Mouse (Mus musculus) gastrocnemius, adult 18-20 months (tissue): ENCODE data around the gene Fat2. TPM values are rescaled to one million over a fixed set of nuclear protein-coding genes. Genes with fewer than 3 reads are reported as not detected.

ENCODE experiments used
- DNase-seq: peaks from one replicate; pipeline ENCODE4 v3.0.0; 2021; ENCODE audit warnings: low spot score
- long read RNA-seq, 2 experiments: library from polyadenylated mRNA; stranded (forward); transcript quantifications; one replicate each; pipeline ENCODE4 v2.0.0; 2021
- total RNA-seq, 2 experiments: library from RNA; stranded (reverse); gene quantifications; 2 replicates each; pipeline ENCODE4 v1.2.3; 2021

Gene Fat2
- total RNA-seq: under 1 TPM; 0.02 to 0.05 TPM
- long read RNA-seq, experiment 1, partial matches to known transcripts: 1 of 1 reads
- long read RNA-seq, experiment 1, other reads (novel, unspliced or antisense): 0 of 1 reads
- long read RNA-seq, experiment 2: 0 reads

GRCm38 (mm10) chr11:55336101-55336891 is at the start of gene Fat2:
TSS of gene Fat2 (minus strand) at chr11:55336564.
- no peak for DNase-seq

GRCm38 (mm10) chr11:55383463-55384045 is 47.2 kb upstream of the Fat2 start:
- no peak for DNase-seq

- no peak for DNase-seq
These were observed 44.5 kb upstream of the Fat2 start for GRCm38 (mm10) chr11:55380908-55381307.

GRCm38 (mm10) chr11:55378371-55378770 is 42.0 kb upstream of the Fat2 start:
- DNase-seq: peak; percentile 88

- DNase-seq: no peak
These were observed 37.5 kb upstream of the Fat2 start for GRCm38 (mm10) chr11:55373838-55374237.

- no peak for DNase-seq
These were observed 37.0 kb upstream of the Fat2 start for GRCm38 (mm10) chr11:55373373-55373772.

GRCm38 (mm10) chr11:55372001-55372400 is 35.6 kb upstream of the Fat2 start:
- DNase-seq: no peak

- peak; percentile 63 for DNase-seq
These were observed 32.7 kb upstream of the Fat2 start for GRCm38 (mm10) chr11:55369093-55369471.

GRCm38 (mm10) chr11:55368388-55369092 is 32.2 kb upstream of the Fat2 start:
- no peak for DNase-seq

GRCm38 (mm10) chr11:55367783-55368182 is 31.4 kb upstream of the Fat2 start:
- DNase-seq: peak; percentile 24

GRCm38 (mm10) chr11:55365840-55366239 is 29.5 kb upstream of the Fat2 start:
- no peak for DNase-seq

GRCm38 (mm10) chr11:55365242-55365641 is 28.9 kb upstream of the Fat2 start:
- no peak for DNase-seq

- no peak for DNase-seq
These were observed 28.3 kb upstream of the Fat2 start for GRCm38 (mm10) chr11:55364662-55365061.

- DNase-seq: no peak
These were observed 21.9 kb upstream of the Fat2 start for GRCm38 (mm10) chr11:55358094-55358783.

- DNase-seq: no peak
These were observed 20.5 kb upstream of the Fat2 start for GRCm38 (mm10) chr11:55356846-55357245.

GRCm38 (mm10) chr11:55341961-55342371 is 5.6 kb upstream of the Fat2 start:
- no peak for DNase-seq

- DNase-seq: no peak
These were observed 4.4 kb upstream of the Fat2 start for GRCm38 (mm10) chr11:55340789-55341188.

- no peak for DNase-seq
These were observed 837 bp upstream of the Fat2 start for GRCm38 (mm10) chr11:55337032-55337769.

GRCm38 (mm10) chr11:55335314-55336076 is 869 bp downstream of the Fat2 start:
- no peak for DNase-seq

GRCm38 (mm10) chr11:55334545-55334944 is 1.8 kb downstream of the Fat2 start:
- no peak for DNase-seq
